ENCODE assay signal across 2 mouse cellular contexts in genomic region chr16:4722128-4722914, GRCm38 (mm10).
TF ChIP-seq lines count a peak whose summit lies in the region.

No protein-coding gene starts in this region.

TF ChIP-seq in CH12.LX, 34 proteins besides CTCF, POLR2A, EP300 and RAD21 (continued from another document):
- TF ChIP-seq MAFK (IDR thresholded peaks at IDR 0.05; ENCODE audit: insufficient replicate concordance, low read length) (peak; percentile 64), CHD2 (IDR thresholded peaks at IDR 0.05; ENCODE audit: low read length) (peak; percentile 80), SMC3 (IDR thresholded peaks at IDR 0.05; ENCODE audit: low read depth, low read length) (no peak), MAZ (IDR thresholded peaks at IDR 0.05; ENCODE audit: low read depth, low read length) (no peak), ETS1 (conservative IDR thresholded peaks at IDR 0.05; ENCODE audit: low read depth, low read length) (peak; percentile 40; the same call in 1 of the 2 replicates), TBP (conservative IDR thresholded peaks at IDR 0.05; ENCODE audit: low read depth, low read length) (peak; percentile 92), ZMIZ1 (IDR thresholded peaks at IDR 0.05; ENCODE audit: low read depth, low read length) (peak; percentile 75; the same call in 1 of the 2 replicates), ZKSCAN1 (IDR thresholded peaks at IDR 0.05; ENCODE audit: borderline replicate concordance, low read depth, low read length) (no peak), USF1 (IDR thresholded peaks at IDR 0.05; ENCODE audit: low read depth, low read length) (no peak), MXI1 (IDR thresholded peaks at IDR 0.05; ENCODE audit: low read depth, low read length) (peak; percentile 51; the same call in 1 of the 2 replicates), ZC3H11A (IDR thresholded peaks at IDR 0.05; ENCODE audit: low read depth, low read length) (no peak), MYC (IDR thresholded peaks at IDR 0.05; ENCODE audit: low read depth, low read length) (no peak), TCF12 (IDR thresholded peaks at IDR 0.05; ENCODE audit: low read depth, low read length) (peak; percentile 71), ELF1 (IDR thresholded peaks at IDR 0.05; ENCODE audit: low read depth, low read length) (peak; percentile 62), IRF4 (IDR thresholded peaks at IDR 0.05; ENCODE audit: low read depth, low read length) (peak; percentile 69), MAX (IDR thresholded peaks at IDR 0.05; ENCODE audit: low read length) (peak; percentile 38), KAT2A (IDR thresholded peaks at IDR 0.05; ENCODE audit: insufficient replicate concordance, low read length) (no peak), UBTF (IDR thresholded peaks at IDR 0.05; ENCODE audit: low read depth, low read length) (no peak), NELFE (IDR thresholded peaks at IDR 0.05; ENCODE audit: low read depth, low read length) (peak; percentile 82), SIN3A (IDR thresholded peaks at IDR 0.05; ENCODE audit: low read length) (peak; percentile 58), JUND (conservative IDR thresholded peaks at IDR 0.05; ENCODE audit: low read depth, low read length) (no peak), POLR2AphosphoS2 (IDR thresholded peaks at IDR 0.05; ENCODE audit: low read depth, low read length) (peak; percentile 75), BHLHE40 (IDR thresholded peaks at IDR 0.05; ENCODE audit: low read depth, low read length) (0 out of 2 replicates have a peak, but pooled peaks have one; percentile 13), RCOR1 (conservative IDR thresholded peaks at IDR 0.05; ENCODE audit: low read depth, low read length) (no peak), NRF1 (IDR thresholded peaks at IDR 0.05; ENCODE audit: low read depth, low read length) (peak; percentile 21; the same call in 1 of the 2 replicates), MEF2A (IDR thresholded peaks at IDR 0.05; ENCODE audit: borderline replicate concordance, low read depth, low read length) (peak; percentile 64; the same call in 1 of the 2 replicates), JUN (IDR thresholded peaks at IDR 0.05; ENCODE audit: insufficient read depth, low read depth, low read length) (no peak), ZNF384 (IDR thresholded peaks at IDR 0.05; ENCODE audit: low read depth, low read length) (no peak), CHD1 (IDR thresholded peaks at IDR 0.05; ENCODE audit: low read depth, low read length) (peak; percentile 71; the same call in 1 of the 2 replicates)

TF ChIP-seq in myocyte, 11 proteins besides CTCF, POLR2A, EP300 and RAD21 (continued from another document):
- TF ChIP-seq CEBPB (IDR thresholded peaks at IDR 0.05; ENCODE audit: insufficient read depth, poor library complexity, severe bottlenecking) = no peak
- TF ChIP-seq REST (IDR thresholded peaks at IDR 0.05; ENCODE audit: insufficient read depth, insufficient read length) = no peak
- no peak for TF ChIP-seq USF1 (IDR thresholded peaks at IDR 0.05; ENCODE audit: low read depth)
- TF ChIP-seq MYOD1 (IDR thresholded peaks at IDR 0.05; ENCODE audit: control insufficient read depth in 1 of 3, insufficient read length in 2 of 3, low read depth in 2 of 3) = no peak
- no peak for TF ChIP-seq TCF3 (IDR thresholded peaks at IDR 0.05; ENCODE audit: insufficient read length, low read depth)
- no peak for TF ChIP-seq SRF (IDR thresholded peaks at IDR 0.05; ENCODE audit: control insufficient read depth, insufficient read length, low read depth)
